Mouse (Mus musculus) forebrain, postnatal 0 days (tissue): ENCODE results near the gene Gm3404. TPM values are rescaled to one million over a fixed set of nuclear protein-coding genes. Genes with fewer than 3 reads are reported as not detected.
"Not testable (repeated sequence)": the region's sequence is repeated elsewhere in the genome, so short reads cannot be mapped to it uniquely, and the experiment has no call there.

ENCODE experiments used
- ATAC-seq: fragments of 200-750 bp; cut with Nextera tagmentation; 2 replicates; pipeline ENCODE4 v1.8.0; 2017; ENCODE audit warnings: mild to moderate bottlenecking, moderate library complexity
- DNase-seq: peaks from one replicate; pipeline ENCODE4 v3.0.0-alpha.2; 2015
- H3K27ac ChIP-seq: fragments of 300-500 bp; sonication (generic); 2 replicates; pipeline ENCODE4 v1.5.1; 2014; ENCODE audit warnings: low read depth, mild to moderate bottlenecking, antibody characterized with exemption, low read length, moderate library complexity, mixed read lengths
- H3K27me3 ChIP-seq: fragments of 300-500 bp; sonication (generic); 2 replicates; pipeline ENCODE4 v1.6.1; 2014; ENCODE audit warnings: mild to moderate bottlenecking, low read length, mixed read lengths; ENCODE audit not compliant: insufficient read depth
- H3K36me3 ChIP-seq: fragments of 300-500 bp; sonication (generic); 2 replicates; pipeline ENCODE4 v1.6.1; 2014; ENCODE audit warnings: mild to moderate bottlenecking, moderate library complexity; ENCODE audit not compliant: insufficient read depth
- H3K4me1 ChIP-seq: fragments of 300-500 bp; sonication (generic); 2 replicates; pipeline ENCODE4 v1.6.1; 2014; ENCODE audit warnings: antibody characterized with exemption; ENCODE audit not compliant: insufficient read depth
- H3K4me2 ChIP-seq: fragments of 300-500 bp; sonication (generic); 2 replicates; pipeline ENCODE4 v1.6.1; 2014; ENCODE audit warnings: low read depth, mild to moderate bottlenecking, moderate library complexity
- H3K4me3 ChIP-seq: fragments of 300-500 bp; sonication (generic); 2 replicates; pipeline ENCODE4 v1.5.1; 2014; ENCODE audit warnings: low read depth, low read length, mixed read lengths
- H3K9ac ChIP-seq: fragments of 300-500 bp; sonication (generic); 2 replicates; pipeline ENCODE4 v1.6.1; 2014; ENCODE audit warnings: mild to moderate bottlenecking
- H3K9me3 ChIP-seq: fragments of 300-500 bp; sonication (generic); 2 replicates; pipeline ENCODE4 v1.6.1; 2016; ENCODE audit warnings: low read length
- CTCF ChIP-seq: sonication (generic); IDR thresholded peaks from 2 replicates; pipeline ENCODE4 v1.5.1; 2016; ENCODE audit warnings: antibody characterized with exemption, control low read depth, low read depth
- WGBS: fragments of 180-500 bp; shearing (Covaris S2); extraction: QIAGEN DNeasy Blood & Tissue Kit; methylation state at CpG from one replicate; pipeline ENCODE4 v1.1.7; 2014; 5-methylcytosine and 5-hydroxymethylcytosine counted together
- polyA plus RNA-seq: library from polyadenylated mRNA; unstranded; fragments of >200 nt; fragmentation: Nextera tagmentation; extraction: Ambion mirVana; gene quantifications from 2 replicates; pipeline ENCODE4 v1.2.1, GENCODE M21; 2015
- total RNA-seq: library from RNA; depleted of rRNA; stranded (reverse); fragments of >200 nt; gene quantifications from 2 replicates; pipeline ENCODE4 v1.2.3, GENCODE M21; 2014; rRNA removed

Gene Gm3404
- total and polyA plus RNA-seq, 2 experiments from 2014 or later: not detected

DNA sequence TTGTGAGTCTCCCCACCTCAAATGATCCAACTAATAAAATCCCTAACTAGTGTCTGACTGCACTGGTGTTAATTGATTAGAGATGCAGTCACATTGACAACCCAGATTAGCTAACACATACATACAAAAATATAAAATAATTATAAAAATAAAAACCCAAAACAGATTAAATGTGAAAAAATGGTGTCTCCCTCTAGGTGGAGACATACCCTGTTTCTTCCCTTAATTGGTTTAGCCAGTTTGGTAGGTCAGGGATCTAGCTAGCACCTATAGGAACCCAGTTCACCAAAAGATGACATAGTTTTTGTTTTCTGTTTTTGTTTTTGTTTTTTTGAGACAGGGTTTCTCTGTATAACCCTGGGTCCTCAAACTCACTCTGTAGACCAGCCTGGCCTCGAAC is 38.7 kb downstream of the Gm3404 start:
- Histone ChIP-seq H3K9me3 (no peaks in the 10 kb centered on the region), H3K4me3 (no peak overlapping the region), H3K27me3 (no peaks in the 10 kb centered on the region), H3K27ac (no peak overlapping the region), H3K4me1 (no peaks in the 10 kb centered on the region), H3K9ac (no peak overlapping the region), H3K36me3 (no peaks in the 10 kb centered on the region), H3K4me2 (no peak overlapping the region)
- WGBS: 94% methylated on average over 1 of the region's 1 CpGs
- DNase-seq (no peak), ATAC-seq (no peak)
- no peak for TF ChIP-seq CTCF

DNA sequence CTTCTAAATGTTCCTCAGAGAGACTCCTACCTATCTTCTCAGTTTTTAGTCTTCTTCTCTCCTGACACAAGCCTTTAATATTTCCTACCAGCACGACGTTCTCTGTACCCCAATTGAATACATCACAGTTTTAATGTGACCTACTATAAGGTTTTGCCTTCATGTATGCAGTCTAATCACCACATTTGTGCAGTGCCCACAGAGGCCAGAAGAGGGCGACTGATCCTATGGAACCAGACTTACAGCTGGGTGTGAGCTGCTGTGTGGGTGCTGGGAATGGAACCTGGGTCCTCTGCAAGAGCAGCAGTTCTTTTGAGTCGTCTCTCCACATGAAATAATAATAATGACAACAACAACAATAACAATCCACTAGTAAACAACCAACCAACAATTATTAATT is 41.5 kb downstream of the Gm3404 start:
- Histone ChIP-seq H3K27ac (no peak overlapping the region), H3K4me2 (no peak overlapping the region), H3K4me1 (no peaks in the 10 kb centered on the region), H3K9ac (no peak overlapping the region), H3K36me3 (no peaks in the 10 kb centered on the region), H3K9me3 (no peaks in the 10 kb centered on the region), H3K4me3 (no peak overlapping the region), H3K27me3 (no peaks in the 10 kb centered on the region)
- no peak for DNase-seq
- no peak for ATAC-seq
- peak; percentile 46 for TF ChIP-seq CTCF
- 62% methylated on average over 4 of the region's 4 CpGs for WGBS

DNA sequence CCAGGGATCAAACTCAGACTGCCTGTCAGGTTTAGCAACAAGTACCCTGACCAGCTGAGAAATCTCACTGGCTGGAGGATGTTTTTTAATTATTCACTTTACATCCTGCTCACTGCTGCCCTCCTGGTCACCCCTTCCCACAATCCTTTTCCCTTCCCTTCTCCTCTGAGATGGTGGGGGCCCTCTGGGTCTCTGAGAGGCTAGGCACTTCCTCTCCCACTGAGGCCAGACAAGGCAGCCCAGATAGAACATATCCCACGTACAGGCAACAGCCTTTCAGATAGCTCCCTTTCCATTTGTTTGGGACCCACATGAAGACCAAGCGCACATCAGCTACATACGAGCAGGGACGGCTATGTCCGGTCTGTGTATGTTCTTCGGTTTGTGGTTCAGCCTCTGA is 44.6 kb downstream of the Gm3404 start:
- 87% methylated on average over 6 of the region's 6 CpGs for WGBS
- not testable (repeated sequence) for H3K27me3 ChIP-seq, H3K9ac ChIP-seq, H3K27ac ChIP-seq, H3K4me3 ChIP-seq, H3K36me3 ChIP-seq, H3K9me3 ChIP-seq, DNase-seq, ATAC-seq, H3K4me1 ChIP-seq, H3K4me2 ChIP-seq

DNA sequence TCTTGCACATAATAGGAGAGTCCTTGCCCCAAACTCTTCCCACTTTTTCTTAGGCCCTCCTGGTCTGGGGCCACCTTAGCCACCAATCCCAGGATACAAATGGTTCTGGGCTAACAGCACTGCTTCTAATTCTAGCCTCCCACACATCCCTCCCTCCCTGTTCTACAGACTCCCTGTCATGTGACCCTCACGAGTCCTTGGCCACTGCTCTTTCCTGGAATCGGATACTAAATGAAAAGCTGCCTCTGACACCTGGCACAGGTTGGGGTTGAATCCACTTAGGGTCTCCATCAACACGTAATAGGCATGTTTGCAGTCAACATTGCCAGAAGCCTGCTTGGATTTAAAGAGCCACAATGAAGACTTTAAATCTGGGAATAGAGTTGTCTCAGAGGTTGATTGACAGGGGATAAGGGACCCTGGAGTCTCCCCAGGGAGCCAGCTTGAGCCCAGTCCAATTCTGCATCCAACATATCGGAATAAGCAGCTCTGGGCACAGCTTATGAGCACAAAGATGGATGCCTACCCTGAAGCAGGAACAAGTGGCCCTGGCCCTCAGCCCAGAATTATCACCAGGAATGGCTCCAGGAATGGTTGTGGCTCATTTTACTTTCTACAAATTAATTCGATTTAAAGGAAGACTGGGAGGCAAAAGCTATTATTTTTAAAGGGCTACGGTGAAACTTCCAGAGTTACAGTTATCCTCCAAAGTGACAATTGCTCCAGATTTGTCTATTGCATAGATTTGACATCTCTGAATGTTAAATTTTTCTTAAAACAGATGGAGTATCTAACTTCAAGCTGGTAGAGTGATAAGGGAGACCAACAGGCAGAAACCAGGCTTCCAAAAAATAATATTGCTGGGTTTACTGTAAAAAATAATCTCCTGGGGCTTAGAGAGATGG is 46.5 kb downstream of the Gm3404 start:
- ATAC-seq (peak; percentile 92), DNase-seq (peak; percentile 89)
- not testable (repeated sequence) for H3K4me1 ChIP-seq, H3K27me3 ChIP-seq, H3K36me3 ChIP-seq, H3K4me3 ChIP-seq, H3K4me2 ChIP-seq, H3K9ac ChIP-seq, H3K9me3 ChIP-seq
- peak overlapping the region; percentile 59 for H3K27ac ChIP-seq
- WGBS: 23% methylated on average over 6 of the region's 6 CpGs

DNA sequence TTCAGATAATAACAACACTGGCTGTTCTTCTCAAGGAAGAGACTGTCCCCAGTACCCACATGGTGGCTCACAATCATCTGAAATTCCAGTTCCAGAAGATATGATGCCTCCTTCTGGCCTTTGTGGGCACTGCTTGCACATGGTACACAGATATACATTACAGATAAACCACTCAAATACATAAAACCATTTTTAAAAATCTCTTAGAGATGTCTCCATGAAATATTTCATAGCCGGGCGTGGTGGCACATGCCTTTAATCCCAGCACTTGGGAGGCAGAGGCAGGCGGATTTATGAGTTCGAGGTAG is 47.1 kb downstream of the Gm3404 start:
- not testable (repeated sequence) for H3K4me3 ChIP-seq, H3K4me2 ChIP-seq, H3K9ac ChIP-seq, ATAC-seq, H3K27me3 ChIP-seq, H3K4me1 ChIP-seq, H3K9me3 ChIP-seq, H3K36me3 ChIP-seq
- 88% methylated on average over 4 of the region's 4 CpGs for WGBS
- peak; percentile 66 for DNase-seq
- peak overlapping the region; percentile 35; the same call in 1 of the 2 replicates for H3K27ac ChIP-seq
- TF ChIP-seq CTCF: peak; percentile 42; the same call in 1 of the 2 replicates

DNA sequence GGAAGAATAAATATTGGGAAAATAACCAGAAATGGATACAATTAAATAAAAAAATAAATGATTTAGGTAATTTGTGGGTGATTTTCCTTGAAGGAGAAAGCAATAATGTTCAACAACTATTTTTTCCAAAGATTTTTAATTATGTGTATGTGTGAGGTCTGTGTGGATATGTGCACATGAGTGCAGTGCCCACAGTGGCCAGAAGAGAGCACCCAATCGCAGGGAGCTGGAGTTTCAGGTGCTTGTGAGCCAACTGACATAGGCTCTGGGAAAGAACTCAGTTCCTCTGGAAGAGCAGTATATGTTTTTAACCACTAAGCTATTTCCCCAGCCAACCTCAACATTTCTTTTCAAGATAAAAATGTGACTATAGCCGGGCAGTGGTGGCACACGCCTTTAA is 51.1 kb downstream of the Gm3404 start:
- no peak overlapping the region for H3K27ac ChIP-seq

More for the DNA sequence above, 51.1 kb downstream of the Gm3404 start:
- H3K4me1 ChIP-seq: peaks cover 4% of the 10 kb centered on the region; the same call in 1 of the 2 replicates
- TF ChIP-seq CTCF: peak; percentile 24; the same call in 1 of the 2 replicates
- DNase-seq (no peak), ATAC-seq (no peak)
- no peak overlapping the region for H3K4me2 ChIP-seq
- no peaks in the 10 kb centered on the region for H3K36me3 ChIP-seq
- no peak overlapping the region for H3K9ac ChIP-seq
- WGBS: 94% methylated on average over 3 of the region's 3 CpGs
- H3K9me3 ChIP-seq: no peaks in the 10 kb centered on the region
- no peak overlapping the region for H3K4me3 ChIP-seq
- H3K27me3 ChIP-seq: no peaks in the 10 kb centered on the region

Other genes starting within 250 kb of the Gm3404 start
- 26.8 and 33.0 TPM in 2 replicates for gene Wasf3, start 140.8 kb upstream of the Gm3404 start, total RNA-seq
- gene Wasf3, start 140.8 kb upstream of the Gm3404 start, polyA plus RNA-seq: 11.7 and 14.3 TPM in 2 replicates
- gene Gm6408, start 43.8 kb upstream of the Gm3404 start, total RNA-seq: not detected in 2 replicates
- gene Gm6408, start 43.8 kb upstream of the Gm3404 start, polyA plus RNA-seq: not detected in 2 replicates
- gene Gm6370, start 34.4 kb upstream of the Gm3404 start, total RNA-seq: not detected in 2 replicates
- gene Gm6370, start 34.4 kb upstream of the Gm3404 start, polyA plus RNA-seq: not detected in 2 replicates
- gene 4930449I24Rik, start 23.4 kb upstream of the Gm3404 start, total RNA-seq: not detected in 2 replicates
- gene 4930449I24Rik, start 23.4 kb upstream of the Gm3404 start, polyA plus RNA-seq: not detected in 2 replicates
- gene Gm3402, start 11.7 kb upstream of the Gm3404 start, total RNA-seq: not detected in 2 replicates
- gene Gm3402, start 11.7 kb upstream of the Gm3404 start, polyA plus RNA-seq: not detected in 2 replicates
- gene Gm3409, start 11.8 kb downstream of the Gm3404 start, total RNA-seq: not detected in 2 replicates
- not detected in 2 replicates for gene Gm3409, start 11.8 kb downstream of the Gm3404 start, polyA plus RNA-seq
- gene Gm3415, start 30.3 kb downstream of the Gm3404 start, total RNA-seq: not detected in 2 replicates
- gene Gm3415, start 30.3 kb downstream of the Gm3404 start, polyA plus RNA-seq: not detected in 2 replicates
- gene Gpr12, start 59.4 kb downstream of the Gm3404 start, total RNA-seq: 38.7 and 50.9 TPM in 2 replicates
- 39.5 and 42.8 TPM in 2 replicates for gene Gpr12, start 59.4 kb downstream of the Gm3404 start, polyA plus RNA-seq